Mouse (Mus musculus): ENCODE measurements around the gene Tchh.
"Not testable (repeated sequence)": the region's sequence is repeated elsewhere in the genome, so short reads cannot be mapped to it uniquely, and the experiment has no call there.

Tchh gene

DNA sequence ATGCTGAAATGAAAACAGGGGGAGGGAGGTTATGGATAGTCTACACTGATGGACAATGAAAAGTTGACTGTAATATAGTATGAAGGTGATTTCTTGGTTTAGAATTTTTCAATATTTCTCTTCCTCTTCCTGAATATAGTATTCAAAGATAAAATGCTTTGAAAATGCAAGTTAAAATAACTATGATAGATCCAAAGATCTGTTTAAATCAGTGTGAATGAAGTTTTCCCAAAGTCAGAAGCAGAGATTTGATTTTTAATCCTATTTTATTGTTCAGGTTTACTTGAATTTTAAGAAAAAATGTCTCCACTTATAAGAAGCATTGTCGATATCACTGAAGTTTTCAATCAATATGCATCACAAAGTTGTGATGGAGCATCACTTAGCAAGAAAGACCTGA, at the start of gene Tchh:
Gene Tchh, plus strand, starts transcription at position 301 of the 400 bp plus-strand sequence.
- DNase-seq (ENCODE audit: low spot score in 2 of 2) = no peak

DNA sequence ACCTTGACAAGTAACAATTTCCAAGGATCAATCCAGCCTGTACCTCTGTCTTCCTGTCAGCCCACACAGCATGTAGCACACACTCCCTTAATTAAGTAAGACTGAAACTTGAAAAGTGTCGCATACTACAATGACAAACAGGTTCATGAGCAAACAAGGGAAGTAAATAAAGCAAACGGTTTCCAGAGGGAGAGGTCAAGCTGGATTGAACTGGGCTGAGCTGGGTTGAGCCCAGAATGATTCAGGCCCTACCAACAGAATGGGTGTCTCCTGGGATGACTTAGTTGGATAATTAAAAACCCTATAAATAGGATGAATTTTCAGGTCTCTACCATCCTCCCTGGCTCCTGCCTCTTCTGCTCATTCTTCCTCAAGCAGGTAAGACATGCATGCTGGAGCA, 48.8 kb upstream of the Tchh start, which contains the start of gene Rptn:
Gene Rptn, plus strand, starts transcription at position 334 of the 400 bp plus-strand sequence.
- no peak for DNase-seq (ENCODE audit: low spot score in 2 of 2)

DNA sequence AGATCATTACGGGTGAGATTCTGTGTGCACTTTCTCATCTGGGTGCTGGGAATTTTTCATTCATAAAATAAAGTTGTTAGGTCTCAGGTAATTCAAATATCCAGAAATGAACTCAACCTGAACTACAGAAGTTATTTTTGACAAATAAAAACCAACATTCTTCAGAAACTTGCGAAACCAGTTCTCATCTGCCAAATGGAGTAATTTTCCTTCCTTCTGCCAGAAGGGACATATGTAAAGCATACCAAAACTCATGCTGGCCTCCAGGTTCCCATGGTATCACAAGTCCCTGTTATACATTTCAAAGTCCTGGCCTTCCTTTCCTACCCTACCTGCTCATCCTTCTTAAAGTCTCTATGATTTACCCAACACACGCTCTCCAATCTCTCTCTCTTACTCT, 38.2 kb upstream of the Tchh start:
- no peak for DNase-seq (ENCODE audit: low spot score in 2 of 2)

DNA sequence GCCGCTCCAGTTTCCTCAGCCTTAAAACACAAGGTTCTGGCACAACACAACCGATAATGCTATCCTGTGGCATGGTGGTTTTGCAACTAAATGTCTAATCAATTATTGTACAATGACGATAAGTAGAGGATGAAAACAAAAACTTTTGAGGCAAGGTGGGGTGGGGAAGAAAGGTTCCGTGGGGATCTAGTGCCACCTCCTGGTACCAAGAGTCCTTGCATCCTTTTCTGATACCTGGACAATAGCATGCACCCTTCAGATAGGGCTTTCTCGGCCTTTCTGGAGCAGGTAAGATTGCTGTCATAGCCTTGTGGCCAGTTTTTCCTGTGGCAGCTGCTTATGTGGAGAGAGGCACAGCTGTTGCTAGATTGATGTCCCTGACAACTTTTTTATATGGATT, 35.1 kb upstream of the Tchh start:
- no peak for DNase-seq (ENCODE audit: low spot score in 2 of 2)

DNA sequence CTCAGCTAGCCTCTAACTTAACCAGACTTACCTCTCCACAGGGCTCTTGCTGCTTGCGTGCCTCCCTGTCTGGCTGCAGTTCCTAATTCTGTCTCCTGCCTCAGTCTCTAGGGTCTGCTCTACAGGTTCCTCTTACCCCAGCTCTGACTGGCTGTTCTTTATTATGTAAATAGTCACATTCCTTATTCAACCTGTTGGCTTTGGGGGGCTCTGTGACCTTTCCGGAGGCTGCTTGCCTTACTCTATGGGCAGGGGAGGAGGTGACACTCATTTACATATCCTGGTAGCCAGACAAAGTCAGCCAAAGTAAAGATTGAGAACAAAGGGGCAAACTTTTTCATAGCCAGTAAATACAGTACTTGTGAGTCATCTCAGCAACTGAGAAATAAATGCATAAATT, 30.2 kb upstream of the Tchh start:
- DNase-seq (ENCODE audit: low spot score in 2 of 2) = no peak

DNA sequence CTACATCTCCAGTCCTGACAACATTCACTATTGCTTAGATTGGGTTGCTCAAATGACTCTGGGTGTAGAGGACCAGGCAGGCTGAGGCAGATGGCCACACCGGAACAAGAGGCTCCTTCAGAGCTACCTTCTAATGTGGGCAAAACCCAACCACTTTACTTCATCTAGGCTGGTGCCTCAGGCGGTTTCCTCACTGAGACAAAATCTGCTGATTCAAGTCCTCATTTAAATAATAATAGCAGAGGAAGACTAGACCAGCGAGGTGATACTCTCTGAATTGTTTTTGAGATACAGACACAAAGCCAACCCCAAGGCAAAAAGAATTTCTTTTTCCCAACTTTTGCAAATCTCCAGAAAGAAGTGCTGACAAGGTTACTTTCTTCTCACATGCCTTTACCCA, 10.5 kb upstream of the Tchh start:
- DNase-seq (ENCODE audit: low spot score in 2 of 2) = no peak

DNA sequence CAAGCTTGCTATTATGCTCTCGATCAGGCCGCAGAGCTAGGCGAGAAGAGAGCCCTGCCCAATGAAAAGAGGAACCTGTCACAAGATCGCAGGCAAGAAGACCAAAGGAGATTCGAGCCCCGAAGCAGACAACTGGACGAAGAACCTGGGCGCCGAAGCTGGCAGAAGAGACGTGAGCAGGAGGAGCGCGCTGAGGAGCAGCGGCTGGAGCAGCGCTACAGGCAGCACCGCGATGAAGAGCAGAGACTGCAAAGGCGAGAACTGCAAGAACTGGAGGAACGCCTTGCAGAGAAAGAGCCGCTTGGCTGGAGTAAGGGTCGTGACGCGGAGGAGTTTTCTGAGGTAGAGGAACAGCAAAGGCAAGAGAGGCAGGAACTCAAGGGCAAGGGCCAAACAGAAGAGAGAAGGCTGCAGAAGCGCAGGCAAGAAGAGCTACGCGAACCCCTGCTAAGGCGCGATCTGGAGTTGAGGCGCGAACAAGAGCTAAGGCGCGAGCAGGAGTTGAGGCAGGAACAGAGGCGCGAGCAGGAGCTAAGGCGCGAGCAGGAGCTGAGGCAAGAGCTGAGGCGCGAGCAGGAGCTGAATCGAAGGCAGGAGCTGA, 1.5 kb downstream of the Tchh start:
- no peak for DNase-seq (ENCODE audit: low spot score in 2 of 2)

DNA sequence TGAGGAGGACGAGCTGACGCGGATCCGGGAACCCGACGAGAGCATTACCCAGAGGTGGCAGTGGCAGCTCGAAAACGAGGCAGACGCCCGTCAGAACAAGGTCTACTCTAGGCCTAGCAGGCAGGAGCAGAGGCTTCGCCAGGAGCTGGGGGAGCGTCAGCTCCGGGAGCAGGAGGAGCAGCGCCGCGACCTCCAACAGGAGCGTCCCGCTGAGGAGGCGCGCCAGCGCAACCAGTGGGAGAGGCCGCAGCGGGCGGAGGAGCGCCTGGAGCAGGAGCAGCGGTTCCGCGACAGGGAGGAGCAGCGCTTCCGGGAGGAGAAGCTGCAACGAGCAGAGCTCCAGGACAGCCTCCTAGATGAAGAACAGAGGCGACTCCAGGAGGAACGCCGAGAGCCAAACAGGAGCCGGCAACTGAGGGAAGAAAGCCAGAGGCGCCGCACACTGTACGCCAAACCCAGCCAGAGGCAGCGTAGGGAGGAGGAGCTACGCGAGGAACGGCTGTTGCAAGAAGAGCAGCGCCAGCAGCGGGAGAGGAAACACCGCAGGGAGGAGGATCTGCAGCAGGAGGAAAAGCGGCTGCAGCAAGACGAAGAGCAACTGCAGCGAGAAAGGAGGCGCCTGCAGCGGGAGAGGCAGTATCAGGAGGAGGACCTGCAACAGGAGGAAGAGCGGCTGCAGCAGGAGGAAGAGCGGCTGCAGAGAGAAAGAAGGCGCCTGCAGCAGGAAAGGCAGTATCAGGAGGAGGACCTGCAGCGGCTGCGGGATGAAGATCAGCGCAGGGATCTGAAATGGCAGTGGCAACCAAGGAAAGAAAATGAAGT, 2.4 kb downstream of the Tchh start:
- DNase-seq (ENCODE audit: low spot score in 2 of 2) = no peak

DNA sequence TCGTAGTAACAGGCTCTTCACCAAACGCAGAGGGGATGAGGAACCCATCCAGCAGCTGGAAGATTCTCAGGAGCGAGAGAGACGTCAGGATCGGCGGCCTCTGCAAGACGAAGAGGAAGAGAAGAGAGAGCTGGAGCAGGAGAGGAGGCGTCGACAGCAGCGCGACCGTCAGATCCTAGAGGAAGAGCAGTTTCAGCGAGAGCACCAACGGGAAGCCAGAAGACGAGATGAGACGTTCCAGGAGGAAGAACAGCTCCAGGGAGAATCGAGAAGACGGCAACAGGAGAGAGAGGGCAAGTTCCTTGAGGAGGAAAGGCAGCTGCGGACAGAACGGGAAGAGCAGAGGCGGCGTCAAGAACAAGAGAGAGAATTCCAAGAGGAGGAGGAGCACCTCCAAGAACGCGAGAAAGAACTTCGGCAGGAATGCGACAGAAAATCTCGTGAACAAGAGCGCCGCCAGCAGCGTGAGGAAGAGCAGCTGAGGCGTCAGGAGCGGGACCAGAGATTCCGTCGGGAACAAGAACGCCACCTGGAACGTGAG, 3.1 kb downstream of the Tchh start:
- DNase-seq (ENCODE audit: low spot score in 2 of 2) = no peak

DNA sequence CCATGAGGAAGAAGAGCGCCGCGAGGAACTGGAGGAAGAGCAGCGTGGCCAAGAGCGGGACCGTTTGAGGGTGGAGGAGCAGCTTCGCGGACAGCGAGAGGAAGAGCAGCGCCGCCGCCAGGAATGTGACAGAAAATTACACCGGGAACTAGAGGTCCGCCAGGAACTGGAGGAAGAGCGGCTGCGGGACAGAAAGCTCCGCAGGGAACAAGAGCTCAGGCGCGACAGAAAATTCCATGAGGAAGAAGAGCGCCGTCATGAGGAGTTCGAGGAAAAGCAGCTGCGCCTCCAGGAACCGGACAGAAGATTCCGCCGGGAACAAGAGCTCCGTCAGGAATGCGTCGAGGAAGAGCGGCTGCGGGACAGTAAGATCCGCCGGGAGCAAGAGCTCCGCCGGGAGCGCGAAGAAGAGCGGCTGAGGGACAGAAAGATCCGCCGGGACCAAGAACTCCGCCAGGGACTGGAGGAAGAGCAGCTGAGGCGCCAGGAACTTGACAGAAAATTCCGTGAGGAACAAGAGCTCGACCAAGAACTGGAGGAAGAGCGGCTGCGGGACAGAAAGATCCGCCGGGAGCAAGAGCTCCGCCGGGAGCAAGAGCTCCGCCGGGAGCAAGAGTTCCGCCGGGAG, 4.1 kb downstream of the Tchh start:
- DNase-seq (ENCODE audit: low spot score in 2 of 2) = no peak

DNA sequence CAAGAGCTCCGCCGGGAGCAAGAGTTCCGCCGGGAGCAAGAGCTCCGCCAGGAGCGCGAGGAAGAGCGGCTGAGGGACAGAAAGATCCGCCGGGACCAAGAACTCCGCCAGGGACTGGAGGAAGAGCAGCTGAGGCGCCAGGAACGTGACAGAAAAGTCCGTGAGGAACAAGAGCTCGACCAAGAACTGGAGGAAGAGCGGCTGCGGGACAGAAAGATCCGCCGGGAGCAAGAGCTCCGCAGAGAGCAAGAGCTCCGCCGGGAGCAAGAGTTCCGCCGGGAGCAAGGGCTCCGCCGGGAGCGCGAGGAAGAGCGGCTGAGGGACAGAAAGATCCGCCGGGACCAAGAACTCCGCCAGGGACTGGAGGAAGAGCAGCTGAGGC, 4.6 kb downstream of the Tchh start:
- DNase-seq (ENCODE audit: low spot score in 2 of 2) = not testable (repeated sequence)

DNA sequence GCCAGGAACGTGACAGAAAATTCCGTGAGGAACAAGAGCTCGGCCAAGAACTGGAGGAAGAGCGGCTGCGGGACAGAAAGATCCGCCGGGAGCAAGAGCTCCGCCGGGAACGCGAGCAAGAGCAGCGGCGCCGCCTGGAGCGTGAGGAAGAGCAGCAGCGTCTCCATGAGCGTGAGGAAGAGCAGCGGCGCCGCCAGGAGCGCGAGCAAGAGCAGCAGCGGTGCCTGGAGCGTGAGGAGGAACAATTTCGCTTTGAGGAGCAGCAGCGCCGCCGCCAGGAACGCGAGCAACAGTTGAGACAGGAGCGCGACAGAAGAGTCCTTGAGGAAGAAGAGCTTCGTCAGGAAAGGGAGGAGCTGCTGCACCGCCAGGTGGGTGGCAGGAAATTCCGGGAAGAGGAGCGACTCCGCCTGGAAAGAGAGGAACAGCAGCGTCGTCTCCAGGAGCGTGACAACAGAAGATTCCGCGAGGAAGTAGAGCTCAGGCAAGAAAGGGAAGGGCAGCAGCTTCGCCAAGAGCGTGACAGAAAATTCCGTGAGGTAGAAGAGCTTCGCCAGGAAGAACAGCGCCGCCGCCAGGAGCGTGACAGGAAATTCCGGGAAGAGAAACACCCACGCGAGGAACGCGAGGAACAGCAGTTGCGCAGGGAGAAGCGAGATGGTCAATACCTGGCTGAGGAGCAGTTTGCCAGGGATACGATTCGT, 5.2 kb downstream of the Tchh start:
- no peak for DNase-seq (ENCODE audit: low spot score in 2 of 2)

DNA sequence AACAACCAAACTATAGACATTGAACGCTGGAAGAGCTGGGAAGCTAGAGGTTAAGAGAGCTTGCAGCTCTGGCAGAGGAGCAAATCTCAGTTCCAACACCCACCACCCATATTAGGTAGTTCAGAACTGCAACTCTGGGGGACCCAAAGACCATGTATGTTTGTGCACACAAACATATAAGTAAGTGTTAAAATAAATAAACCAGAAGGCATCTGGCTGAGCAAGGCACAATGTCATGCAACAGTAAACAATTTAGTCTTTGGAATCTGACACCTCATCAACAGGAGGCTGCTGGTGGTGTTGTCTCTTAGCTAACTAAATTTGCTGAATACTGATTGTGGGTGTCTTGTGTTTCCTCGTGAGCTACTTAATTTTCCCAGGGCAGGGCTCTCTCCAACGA, 24.4 kb downstream of the Tchh start:
- DNase-seq (ENCODE audit: low spot score in 2 of 2) = no peak

DNA sequence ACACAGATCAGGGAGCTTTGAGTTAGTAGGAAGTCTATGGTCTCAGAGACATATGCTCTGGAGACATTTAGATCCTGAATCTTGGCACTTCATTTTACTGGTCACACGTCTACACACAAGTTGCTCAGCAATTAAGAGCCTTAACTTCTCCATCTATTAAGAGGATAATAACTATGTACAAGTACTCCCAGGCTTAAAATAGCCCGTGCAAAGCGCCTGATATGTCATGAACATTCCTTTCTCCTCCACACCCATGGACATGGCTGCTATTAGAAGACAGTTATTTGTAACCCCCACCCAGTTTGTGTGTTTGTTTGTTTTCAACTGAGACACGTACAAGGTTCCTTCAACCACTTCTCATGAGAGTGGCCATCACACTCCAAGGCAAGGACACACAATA, 25.0 kb downstream of the Tchh start:
- DNase-seq (ENCODE audit: low spot score in 2 of 2) = no peak

DNA sequence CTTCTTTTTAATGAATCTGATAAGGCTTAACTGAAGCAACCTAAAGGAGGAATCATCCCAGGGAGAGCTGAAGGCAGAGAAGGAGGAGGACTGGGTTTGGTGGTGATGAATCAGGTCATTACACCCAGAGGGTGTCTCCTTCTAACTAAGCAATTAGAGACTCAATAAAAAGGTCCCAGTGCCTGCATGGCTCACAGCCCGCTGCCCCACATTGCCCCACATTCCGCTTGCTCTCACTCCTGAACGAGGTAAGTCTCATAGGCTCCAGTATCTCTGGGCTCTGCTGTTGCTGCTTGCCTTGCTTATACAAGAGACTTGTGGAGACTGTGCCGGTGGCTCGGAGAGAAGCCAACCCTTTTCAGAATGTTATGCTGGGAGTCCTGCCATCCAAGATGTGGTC, 26.4 kb downstream of the Tchh start, which contains the start of gene Tchhl1:
Gene Tchhl1, plus strand, starts transcription at position 194 of the 400 bp plus-strand sequence.
- DNase-seq (ENCODE audit: low spot score in 2 of 2) = no peak

DNA sequence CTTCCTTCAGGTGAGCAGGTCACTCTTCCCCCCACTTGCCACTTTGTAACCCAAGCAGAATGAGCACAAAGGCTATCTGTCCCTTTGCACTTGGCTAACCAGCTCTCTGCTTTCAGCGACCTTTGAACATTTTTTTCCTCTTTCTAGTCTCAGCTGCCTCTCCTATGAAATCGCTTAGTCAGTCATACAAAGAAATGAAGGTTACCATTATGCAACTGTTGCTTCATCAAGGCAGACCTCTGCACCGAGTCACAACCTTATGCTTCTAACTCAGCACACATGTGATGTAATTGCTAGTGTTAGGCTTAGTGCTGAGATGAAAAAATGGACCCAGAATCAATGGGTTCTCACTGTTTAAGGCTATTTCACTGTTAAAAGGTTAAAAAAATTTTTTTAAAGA, 27.5 kb downstream of the Tchh start:
- DNase-seq (ENCODE audit: low spot score in 2 of 2) = no peak

DNA sequence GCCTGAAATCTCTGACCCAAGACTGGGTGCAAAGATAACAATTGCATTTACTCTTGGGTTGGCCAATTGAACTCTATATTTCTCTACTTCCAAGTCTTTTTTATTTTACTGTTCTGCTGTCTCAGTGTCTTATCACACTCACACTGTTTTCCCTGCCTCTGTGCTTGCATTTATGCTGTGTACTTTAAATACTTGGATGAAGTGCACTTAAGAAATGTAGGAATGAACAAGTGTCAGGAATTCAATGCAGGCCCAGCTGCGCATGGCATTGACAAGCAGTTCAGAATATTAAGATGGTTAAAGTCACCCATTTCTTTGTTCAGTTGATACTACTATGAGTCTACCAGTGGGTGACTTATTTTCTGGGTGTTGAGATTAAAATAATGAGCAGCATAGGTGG, 37.9 kb downstream of the Tchh start:
- DNase-seq (ENCODE audit: low spot score in 2 of 2) = no peak

DNA sequence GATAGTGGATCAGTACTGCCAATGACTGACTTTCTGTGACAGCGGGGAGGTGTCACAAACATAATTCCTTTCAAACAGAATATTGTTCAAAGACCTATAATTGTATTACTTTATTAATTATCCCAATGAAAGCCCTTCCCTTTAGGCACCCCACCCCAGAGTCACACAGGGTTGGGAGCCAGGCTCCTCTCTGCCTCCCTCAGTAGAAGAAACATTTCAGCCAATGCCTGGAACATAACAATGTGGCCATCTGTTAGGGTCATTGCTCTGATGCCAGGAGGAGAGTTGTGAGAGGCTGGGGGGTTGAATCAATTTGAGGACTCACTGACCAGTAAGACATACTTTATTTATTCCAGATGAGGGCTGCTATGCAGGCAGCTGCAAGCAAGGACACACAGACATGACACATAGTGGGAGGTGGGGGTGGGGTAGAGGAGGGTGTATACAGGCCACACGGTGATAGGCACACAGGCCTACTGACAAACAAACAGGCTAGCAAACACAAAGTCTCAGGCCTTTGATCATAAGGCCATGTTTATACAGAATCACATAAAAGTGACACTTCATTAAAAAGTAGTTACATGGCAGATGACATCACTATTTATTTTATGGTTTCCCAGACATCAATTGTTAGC, 40.0 kb downstream of the Tchh start:
- DNase-seq (ENCODE audit: low spot score in 2 of 2) = no peak

DNA sequence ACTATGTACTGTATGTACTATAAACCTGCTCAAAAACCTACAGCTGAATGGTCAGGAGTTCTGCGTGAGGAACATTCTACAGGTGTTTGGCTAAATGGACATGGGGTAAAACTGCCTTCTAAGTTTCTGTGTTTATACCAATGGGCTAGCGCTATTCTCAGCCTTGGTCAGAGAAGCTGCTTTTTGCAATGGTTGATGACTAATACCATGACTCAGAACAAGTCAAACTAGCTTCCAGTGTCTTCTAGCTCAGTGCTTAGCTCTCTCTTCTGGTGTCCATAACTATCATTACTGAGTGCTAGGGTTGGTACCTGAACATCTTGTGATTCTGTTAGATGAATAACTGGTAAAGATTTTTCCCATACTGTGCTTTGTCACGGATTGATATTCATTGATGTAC, 43.5 kb downstream of the Tchh start:
- DNase-seq (ENCODE audit: low spot score in 2 of 2) = no peak

DNA sequence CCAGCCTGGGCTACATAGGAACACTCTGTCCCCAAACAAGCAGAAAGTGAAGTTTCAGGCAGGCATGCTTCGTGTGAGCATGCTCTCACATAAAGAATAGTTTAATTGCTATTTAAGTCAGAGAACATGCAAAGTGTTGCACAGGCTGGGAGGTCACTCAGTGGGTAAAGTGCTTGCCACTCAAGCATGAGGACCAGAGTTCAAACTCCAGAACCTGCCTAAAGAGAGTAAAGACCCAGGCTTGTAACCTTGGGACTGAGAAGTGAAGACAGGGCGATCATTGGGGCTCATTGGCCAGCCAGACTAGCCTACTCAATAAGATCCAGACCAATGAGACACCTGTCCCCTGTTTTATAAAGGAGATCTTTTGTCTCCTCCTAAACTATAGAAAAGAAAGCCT, 46.4 kb downstream of the Tchh start:
- DNase-seq (ENCODE audit: low spot score in 2 of 2) = no peak

DNA sequence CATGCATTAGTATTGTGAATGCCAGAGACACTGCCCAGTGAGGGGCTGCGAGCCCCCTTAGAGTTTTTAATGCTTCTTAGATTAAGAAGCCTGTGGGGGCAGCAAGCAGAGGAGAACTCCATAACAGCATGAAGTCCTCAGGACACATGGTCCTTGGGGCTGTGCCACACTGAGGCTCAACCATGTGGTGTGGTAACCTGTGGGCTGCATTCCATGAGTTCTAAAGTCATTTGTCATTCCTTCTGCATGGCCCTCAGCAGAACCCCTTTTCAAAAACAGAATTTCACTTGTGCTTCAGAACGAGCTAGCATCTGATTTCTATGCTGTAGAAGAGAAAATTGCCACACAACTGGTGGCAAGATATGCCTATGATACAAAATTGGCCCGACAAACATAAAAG, 50.0 kb downstream of the Tchh start:
- no peak for DNase-seq (ENCODE audit: low spot score in 2 of 2)

DNA sequence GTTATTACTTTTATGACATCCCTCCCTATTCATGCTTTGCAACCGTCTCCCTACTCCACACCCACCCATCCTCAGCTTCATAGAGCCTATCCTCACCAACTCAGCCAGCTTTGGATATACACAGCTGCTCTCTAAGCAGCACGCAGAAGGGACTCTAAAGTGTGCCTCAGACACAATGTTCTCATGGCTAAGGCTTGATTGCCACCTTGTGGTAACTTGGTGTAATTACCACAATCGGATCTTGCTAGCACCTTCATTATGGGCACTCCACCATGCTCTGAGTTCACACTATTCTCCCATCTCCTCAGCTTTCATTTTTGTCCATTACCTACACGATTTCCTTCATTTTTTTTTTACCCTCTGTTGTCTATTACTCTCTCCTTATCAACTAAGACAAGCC, 51.9 kb downstream of the Tchh start:
- DNase-seq (ENCODE audit: low spot score in 2 of 2) = peak in 1 of 2 experiments; percentile 13

All from spleen, postnatal 14 days (tissue).